Mouse (Mus musculus): Measurements from ENCODE around the gene Serpinf1. TPM values are rescaled to one million over a fixed set of nuclear protein-coding genes. Genes with fewer than 3 reads are reported as not detected.
"Not testable (repeated sequence)": the region's sequence is repeated elsewhere in the genome, so short reads cannot be mapped to it uniquely, and the experiment has no call there.

The Serpinf1 gene
- polyA plus RNA-seq, 1 experiment, result 110 TPM

- H3K4me1 ChIP-seq (ENCODE audit: control insufficient read depth, insufficient read depth, low read length), result no peaks in the 10 kb centered on the region
- 62% methylated on average over 1 of the region's 1 CpGs for WGBS
- TF ChIP-seq CTCF (IDR thresholded peaks at IDR 0.05; ENCODE audit: insufficient read depth, low read length), result no peak
- TF ChIP-seq POLR2A (IDR thresholded peaks at IDR 0.05; ENCODE audit: borderline replicate concordance, extremely low read depth, low read depth, low read length), result no peak
- no peak overlapping the region for H3K4me3 ChIP-seq (replicated peaks; ENCODE audit: extremely low read depth, low read depth, low read length)
- no peak for DNase-seq
These were observed 26.9 kb downstream of the Serpinf1 start for GRCm38 (mm10) chr11:75395611-75396010.

GRCm38 (mm10) chr11:75383529-75383928 is 39.0 kb downstream of the Serpinf1 start:
- not testable (repeated sequence) for H3K4me3 ChIP-seq (replicated peaks; ENCODE audit: extremely low read depth, low read depth, low read length); H3K4me1 ChIP-seq (ENCODE audit: control insufficient read depth, insufficient read depth, low read length); DNase-seq
- 41% methylated on average over 3 of the region's 3 CpGs for WGBS

- H3K4me3 ChIP-seq (replicated peaks; ENCODE audit: extremely low read depth, low read depth, low read length); DNase-seq; H3K4me1 ChIP-seq (ENCODE audit: control insufficient read depth, insufficient read depth, low read length): not testable (repeated sequence)
- 96% methylated on average over 2 of the region's 2 CpGs for WGBS
These were observed 43.7 kb downstream of the Serpinf1 start for GRCm38 (mm10) chr11:75378786-75379185.

GRCm38 (mm10) chr11:75377125-75377524 is 45.4 kb downstream of the Serpinf1 start:
- WGBS, result 69% methylated on average over 1 of the region's 1 CpGs
- no peak for DNase-seq
- Histone ChIP-seq H3K4me3 (replicated peaks; ENCODE audit: extremely low read depth, low read depth, low read length) (no peak overlapping the region), H3K4me1 (ENCODE audit: control insufficient read depth, insufficient read depth, low read length) (no peaks in the 10 kb centered on the region)
- no peak for TF ChIP-seq CTCF (IDR thresholded peaks at IDR 0.05; ENCODE audit: insufficient read depth, low read length)
- no peak for TF ChIP-seq POLR2A (IDR thresholded peaks at IDR 0.05; ENCODE audit: borderline replicate concordance, extremely low read depth, low read depth, low read length)

Other genes with a start within 250 kb of the Serpinf1 start
- gene Ovca2, start 243.9 kb downstream of the Serpinf1 start, polyA plus RNA-seq (2012; rRNA removed), result 15.3 and 21.1 TPM in 2 replicates
- 21.0 and 25.7 TPM in 2 replicates for gene Dph1, start 231.5 kb downstream of the Serpinf1 start, polyA plus RNA-seq (2012; rRNA removed)
- 11.6 and 12.5 TPM in 2 replicates for gene Rtn4rl1, start 228.9 kb downstream of the Serpinf1 start, polyA plus RNA-seq (2012; rRNA removed)
- gene Rpa1, start 74.4 kb downstream of the Serpinf1 start, polyA plus RNA-seq (2012; rRNA removed), result 15.9 and 17.1 TPM in 2 replicates
- 3.6 and 5.2 TPM in 2 replicates for gene Smyd4, start 74.3 kb downstream of the Serpinf1 start, polyA plus RNA-seq (2012; rRNA removed)
- 0.60 and 0.82 TPM in 2 replicates for gene Serpinf2, start 16.9 kb upstream of the Serpinf1 start, polyA plus RNA-seq (2012; rRNA removed)
- gene Wdr81, start 32.0 kb upstream of the Serpinf1 start, polyA plus RNA-seq (2012; rRNA removed), result 27.9 and 29.9 TPM in 2 replicates
- gene Tlcd2, start 39.0 kb upstream of the Serpinf1 start, polyA plus RNA-seq (2012; rRNA removed), result 15.3 and 29.6 TPM in 2 replicates
- 67.9 and 90.2 TPM in 2 replicates for gene Prpf8, start 64.1 kb upstream of the Serpinf1 start, polyA plus RNA-seq (2012; rRNA removed)
- gene Rilp, start 87.4 kb upstream of the Serpinf1 start, polyA plus RNA-seq (2012; rRNA removed), result 14.5 and 15.3 TPM in 2 replicates
- gene Scarf1, start 90.8 kb upstream of the Serpinf1 start, polyA plus RNA-seq (2012; rRNA removed), result 50.1 and 58.6 TPM in 2 replicates
- gene Slc43a2, start 109.0 kb upstream of the Serpinf1 start, polyA plus RNA-seq (2012; rRNA removed), result 68.2 and 78.7 TPM in 2 replicates
- 56.1 and 70.4 TPM in 2 replicates for gene Pitpna, start 165.4 kb upstream of the Serpinf1 start, polyA plus RNA-seq (2012; rRNA removed)
- 96.6 and 130 TPM in 2 replicates for gene Inpp5k, start 208.3 kb upstream of the Serpinf1 start, polyA plus RNA-seq (2012; rRNA removed)
- gene Myo1c, start 227.8 kb upstream of the Serpinf1 start, polyA plus RNA-seq (2012; rRNA removed), result 216 and 256 TPM in 2 replicates

Measured in lung, adult 2 months (tissue).